ENCODE assay signal across 12 mouse cellular contexts in the genomic region with DNA sequence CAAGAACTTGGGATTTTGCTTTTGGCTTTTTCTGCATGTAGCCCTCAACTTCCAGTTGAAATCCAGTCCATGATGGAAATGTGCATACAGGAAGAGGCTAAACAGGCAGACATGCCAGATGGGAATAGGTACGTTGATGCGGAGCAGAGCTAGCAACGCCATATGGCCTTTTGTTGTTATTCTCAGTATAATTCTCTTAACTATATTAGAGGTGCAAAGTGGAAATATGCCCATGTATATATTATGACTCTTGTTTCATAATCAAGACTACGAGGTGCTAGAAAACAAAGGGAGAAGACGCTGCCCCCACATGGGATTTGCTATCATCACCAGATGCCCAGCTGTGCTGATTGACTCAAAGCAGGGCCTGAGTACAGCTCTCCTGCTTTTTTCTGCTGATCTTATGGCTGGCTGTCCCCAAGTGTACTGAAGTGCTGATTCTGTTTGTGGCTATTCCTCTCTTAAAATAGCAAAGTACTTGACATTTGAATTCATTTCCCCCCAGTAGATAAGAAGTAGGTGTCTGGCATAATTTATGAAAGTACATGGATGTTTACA.
DNase-seq lines count a peak whose midpoint lies in the region; ATAC-seq and TF ChIP-seq lines count a peak whose summit lies in the region.
"Had no signal": no experiment of that assay in that cellular context is flagged by ENCODE, and none has a peak within 500 bp of the region (broad histone marks: within the 10 kb centered on the region; RNA-seq: fewer than 3 reads in every experiment).

No protein-coding gene starts in this region.

- intact Hi-C loops in heart, postnatal 25 days (cut with DNase I), result no loop called here

- peaks cover 3% of the 10 kb centered on the region; the same call in 1 of the 2 replicates for H3K27me3 ChIP-seq in heart, postnatal 0 days (ENCODE audit: control insufficient read depth, insufficient read depth, low read length)
- H3K27me3 ChIP-seq in hindbrain, embryonic 10.5 days (ENCODE audit: insufficient read depth, poor library complexity, severe bottlenecking), result no peaks in the 10 kb centered on the region
- H3K27me3 ChIP-seq: limb, embryonic 12.5 days had no signal

- no peak overlapping the region for H3K9ac ChIP-seq in heart, postnatal 0 days (replicated peaks; ENCODE audit: low read depth, low read length)
- H3K9ac ChIP-seq: limb, embryonic 12.5 days; liver, postnatal 0 days had no signal

- DNase-seq in cerebellum, adult 11-12 months, result peak; percentile 9
- DNase-seq in cerebellum, postnatal 4 days (ENCODE audit: low spot score in 2 of 2), result no peak
- peak; percentile 11 for DNase-seq in heart, postnatal 0 days (ENCODE audit: low spot score)
- no peak for DNase-seq in heart, postnatal 25 days (ENCODE audit: low spot score)
- DNase-seq in cerebellum, adult 8-10 months, result peak; percentile 12
- peak; percentile 7 to 52 for DNase-seq in left cerebral cortex, adult 9 months (ENCODE audit: low spot score in 2 of 2)
- DNase-seq in hindbrain, embryonic 10.5 days (ENCODE audit: low spot score), result no peak
- DNase-seq: kidney, adult 9 months; liver, postnatal 0 days had no signal

- H3K4me2 ChIP-seq in heart, postnatal 0 days (ENCODE audit: low read depth, low read length), result no peak overlapping the region
- H3K4me2 ChIP-seq: limb, embryonic 12.5 days had no signal

- no peak overlapping the region for H3K27ac ChIP-seq in heart, postnatal 0 days (ENCODE audit: low read depth)
- H3K27ac ChIP-seq in hindbrain, embryonic 10.5 days, result no peak overlapping the region
- H3K27ac ChIP-seq: hindbrain, postnatal 0 days; limb, embryonic 12.5 days had no signal

- no peak for TF ChIP-seq CTCF in heart, postnatal 0 days (IDR thresholded peaks at IDR 0.05; ENCODE audit: low read depth)

- no peak for TF ChIP-seq EP300 in heart, postnatal 0 days (IDR thresholded peaks at IDR 0.05; ENCODE audit: low read depth)

- H3K4me3 ChIP-seq in heart, postnatal 0 days (ENCODE audit: low read depth, low read length), result no peak overlapping the region
- H3K4me3 ChIP-seq in hindbrain, embryonic 10.5 days, result no peak overlapping the region
- H3K4me3 ChIP-seq: limb, embryonic 12.5 days had no signal

- WGBS in heart, postnatal 0 days, result 37% methylated on average over 5 of the region's 5 CpGs
- 80% methylated on average over 5 of the region's 5 CpGs for WGBS in hindbrain, embryonic 10.5 days

- H3K9me3 ChIP-seq in heart, postnatal 0 days (replicated peaks; ENCODE audit: control insufficient read depth, low read length), result no peaks in the 10 kb centered on the region
- no peaks in the 10 kb centered on the region for H3K9me3 ChIP-seq in hindbrain, embryonic 10.5 days
- H3K9me3 ChIP-seq: limb, embryonic 12.5 days had no signal

- H3K4me1 ChIP-seq in heart, postnatal 0 days (ENCODE audit: control insufficient read depth, insufficient read depth), result no peaks in the 10 kb centered on the region
- no peaks in the 10 kb centered on the region for H3K4me1 ChIP-seq in hindbrain, embryonic 10.5 days (replicated peaks)
- H3K4me1 ChIP-seq: limb, embryonic 12.5 days had no signal

- no peaks in the 10 kb centered on the region for H3K36me3 ChIP-seq in heart, postnatal 0 days (replicated peaks; ENCODE audit: control insufficient read depth, insufficient read depth, low read length)
- no peaks in the 10 kb centered on the region for H3K36me3 ChIP-seq in hindbrain, embryonic 10.5 days
- H3K36me3 ChIP-seq: limb, embryonic 12.5 days had no signal

- no peak for ATAC-seq in heart, postnatal 0 days (ENCODE audit: insufficient read depth, low read depth)
- ATAC-seq in granulocyte monocyte progenitor cell, adult 5-6 weeks (replicated peaks; ENCODE audit: poor library complexity, severe bottlenecking), result no peak
- ATAC-seq: hindbrain, postnatal 0 days; liver, postnatal 0 days had no signal

Comparison
In these comparisons a context has a peak if more than half of its experiments do, and no peak if none do; other contexts are left out.
1. DNase-seq: peak in cerebellum, adult 11-12 months (single experiment), heart, postnatal 0 days (single experiment), cerebellum, adult 8-10 months (single experiment) and left cerebral cortex, adult 9 months (2 of 2); none in cerebellum, postnatal 4 days (0 of 2), heart, postnatal 25 days (single experiment) and hindbrain, embryonic 10.5 days (single experiment).